Mouse (Mus musculus) right cerebral cortex, adult 18-20 months (tissue): ENCODE measurements at regions not wholly inside any gene's neighbourhood (a gene's known extent, or its start where the extent isn't known, plus 50 kb on each side); places are given as distances from the start of the nearest gene placed in this dataset.

ENCODE experiments used
- DNase-seq: peaks from one replicate; pipeline ENCODE4 v3.0.0; 2022; ENCODE audit warnings: mixed read lengths

DNA sequence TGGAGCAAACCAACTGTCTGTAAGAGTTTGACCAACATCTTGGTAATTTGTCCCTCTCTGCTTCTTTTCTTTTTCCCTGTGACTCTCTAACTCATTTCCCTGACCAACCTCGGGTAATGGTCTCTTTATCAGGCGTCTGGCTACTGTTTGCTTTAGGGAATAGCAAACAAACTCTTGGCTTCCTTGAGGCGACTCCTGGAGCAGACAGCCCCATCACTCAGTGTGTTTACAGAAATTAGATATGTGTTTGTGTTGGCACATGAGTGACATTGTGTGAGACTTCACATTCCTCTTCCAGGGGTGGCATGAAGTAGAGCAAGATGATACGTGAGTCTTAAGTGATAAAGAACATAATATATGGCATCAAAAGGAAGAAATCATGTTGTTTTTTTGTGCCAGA is 195.7 kb upstream of the Hhip start:
- no peak for DNase-seq

DNA sequence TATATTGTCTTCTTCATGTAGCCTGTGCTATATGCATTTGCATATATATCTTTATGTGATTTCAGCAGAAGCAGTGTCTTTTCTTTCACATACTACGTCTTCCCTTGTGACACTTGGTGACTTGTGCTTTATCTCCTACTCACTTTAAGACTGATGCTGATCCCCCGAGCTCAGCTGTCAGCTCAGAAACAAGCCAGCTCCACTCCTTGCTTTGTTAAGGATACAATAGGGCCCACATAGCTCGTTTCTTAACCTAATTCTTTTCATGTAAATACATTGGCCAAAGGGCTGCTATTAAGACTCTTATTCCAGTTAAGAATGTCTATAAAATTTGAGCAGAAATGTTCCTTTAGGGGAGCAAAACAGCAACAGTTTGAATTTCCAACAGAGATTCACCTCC is 193.8 kb upstream of the Hhip start:
- DNase-seq: no peak

DNA sequence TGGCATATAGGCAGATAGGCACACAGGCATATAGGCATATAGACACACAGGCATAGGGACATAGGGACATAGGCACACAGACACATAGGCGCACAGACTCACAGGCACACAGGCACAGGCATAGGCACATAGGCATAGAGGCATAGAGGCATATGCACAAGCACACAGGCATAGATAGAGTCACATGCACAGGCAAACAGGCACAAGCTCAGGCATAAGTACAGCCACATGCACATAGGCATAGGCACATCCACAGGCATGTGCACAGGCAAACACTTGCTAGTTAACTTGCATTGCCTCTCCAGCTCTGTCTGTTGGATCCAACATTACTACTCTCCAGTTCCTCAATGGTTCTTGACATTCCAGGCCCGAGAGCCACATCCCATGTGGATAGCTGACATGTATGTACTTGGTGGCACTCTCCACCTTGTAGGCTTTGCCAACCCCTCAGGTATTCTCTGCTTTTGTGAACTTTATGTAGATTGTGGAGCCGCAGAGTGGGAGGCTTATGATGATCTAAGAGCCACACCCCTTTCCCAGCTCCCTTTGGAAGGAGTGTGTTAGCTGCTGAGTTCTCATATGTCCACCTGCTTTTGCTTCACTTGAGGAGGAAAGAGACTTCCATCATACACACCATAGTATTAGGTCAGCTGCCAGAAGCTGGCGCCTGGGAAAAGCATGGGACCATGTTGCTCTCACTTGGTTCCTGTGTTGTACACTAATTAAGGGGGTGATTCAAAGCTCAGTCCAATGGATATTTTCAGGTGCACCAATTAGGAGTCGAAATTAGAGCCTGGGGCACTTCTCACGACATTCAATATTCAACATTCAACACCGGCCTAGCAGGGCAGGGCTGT is 192.7 kb upstream of the Hhip start:
- no peak for DNase-seq

DNA sequence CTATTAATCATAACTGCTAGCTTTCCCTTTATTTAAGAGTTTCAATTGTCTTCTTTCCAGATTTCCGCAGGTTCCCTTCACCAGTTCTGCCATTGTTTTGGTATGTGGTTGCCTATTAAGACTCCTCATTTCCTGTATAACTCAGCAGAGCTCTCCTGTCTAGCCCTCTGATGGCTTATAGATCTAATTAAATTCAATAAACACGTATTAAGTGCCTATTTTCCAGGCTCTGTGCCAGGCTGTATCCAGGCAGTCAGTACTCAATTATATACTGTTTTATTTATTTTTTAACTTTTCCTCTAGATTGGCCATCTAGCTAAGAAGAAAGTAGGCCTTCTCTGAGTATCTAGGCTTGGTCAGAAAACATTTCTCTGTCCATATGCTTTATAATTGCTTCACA is 192.0 kb upstream of the Hhip start:
- no peak for DNase-seq

DNA sequence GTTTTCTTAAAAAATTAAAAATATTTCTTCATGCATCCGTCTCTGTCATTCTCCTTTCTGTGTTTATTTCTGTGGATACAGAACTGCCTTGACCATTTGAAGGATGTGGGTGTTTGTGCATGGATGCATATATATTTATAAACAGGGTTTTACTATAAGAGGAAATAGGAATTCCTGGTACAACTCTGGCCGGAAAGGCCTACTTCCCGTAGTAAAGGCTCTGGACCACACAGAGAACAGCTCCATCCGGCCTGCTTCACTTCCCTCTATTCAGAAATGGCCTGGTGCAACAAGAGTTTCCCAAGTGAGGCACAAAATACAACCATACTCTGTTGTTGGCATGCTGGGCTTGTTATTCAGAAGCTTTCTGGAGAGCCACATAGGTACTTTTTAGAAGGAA is 182.1 kb upstream of the Hhip start:
- DNase-seq: no peak

DNA sequence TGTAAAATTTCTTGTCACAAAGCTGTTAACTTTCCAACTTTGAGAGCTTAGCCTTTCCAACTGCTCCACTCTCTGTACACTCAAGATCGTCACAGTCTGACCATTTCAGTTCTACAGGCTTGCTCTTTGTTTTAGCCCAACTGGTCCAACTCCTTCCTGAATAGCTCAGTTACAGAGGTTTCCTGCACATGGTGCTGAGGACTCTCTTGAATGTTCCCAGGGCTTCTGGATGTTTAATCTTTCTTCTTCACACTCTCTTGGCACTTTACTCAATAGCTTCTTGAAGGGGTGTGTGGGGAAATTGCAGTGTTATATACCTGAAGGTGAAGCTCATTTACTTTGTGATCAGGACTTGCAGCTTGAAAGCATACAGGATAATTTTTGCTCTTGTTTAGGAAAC is 152.6 kb upstream of the Hhip start:
- DNase-seq: no peak

DNA sequence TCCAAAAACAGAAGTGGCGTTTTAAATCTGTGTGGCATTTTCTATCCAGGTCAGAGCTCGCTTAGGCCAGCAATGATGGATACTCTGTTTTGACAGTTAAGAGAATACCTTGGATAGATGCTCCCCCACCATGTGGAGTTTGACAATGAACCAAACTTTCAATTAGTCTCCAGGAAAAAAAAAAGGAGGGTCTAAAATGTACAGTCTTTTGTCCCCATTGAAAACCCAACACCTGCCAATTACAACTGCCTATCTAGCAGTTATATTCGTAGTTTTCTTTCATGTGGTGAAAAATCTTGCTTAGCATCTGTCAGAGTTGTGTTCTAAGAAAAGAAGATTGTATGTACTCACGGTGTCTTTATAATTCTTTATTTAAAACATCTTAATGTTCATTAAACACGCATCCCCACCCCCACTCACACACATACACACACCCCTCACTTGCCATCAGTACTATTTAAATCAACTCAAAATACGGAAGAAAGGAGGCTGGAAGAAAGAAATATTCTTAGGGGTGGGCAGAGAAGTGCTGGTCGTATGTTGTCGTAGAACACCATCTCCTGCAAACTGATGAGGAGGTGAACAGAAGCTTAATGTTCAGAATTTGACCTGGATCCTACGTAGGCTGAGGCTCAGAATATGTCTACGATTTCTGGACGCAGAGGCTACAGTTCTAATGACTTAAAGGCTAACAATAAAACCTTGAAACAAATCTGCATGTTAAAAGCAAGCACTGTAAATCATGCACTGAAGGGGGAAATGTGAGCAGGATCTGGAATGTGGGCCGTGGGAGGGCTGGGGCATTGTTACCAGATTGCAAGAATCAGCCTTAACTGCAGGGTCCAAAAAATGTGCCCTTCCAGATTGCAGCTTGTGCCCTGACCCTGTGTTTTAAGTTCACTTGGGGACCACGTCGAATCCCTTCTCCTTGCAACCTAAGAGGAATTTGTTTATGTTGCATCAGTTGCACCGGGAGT is 147.2 kb upstream of the Hhip start:
- DNase-seq: no peak

DNA sequence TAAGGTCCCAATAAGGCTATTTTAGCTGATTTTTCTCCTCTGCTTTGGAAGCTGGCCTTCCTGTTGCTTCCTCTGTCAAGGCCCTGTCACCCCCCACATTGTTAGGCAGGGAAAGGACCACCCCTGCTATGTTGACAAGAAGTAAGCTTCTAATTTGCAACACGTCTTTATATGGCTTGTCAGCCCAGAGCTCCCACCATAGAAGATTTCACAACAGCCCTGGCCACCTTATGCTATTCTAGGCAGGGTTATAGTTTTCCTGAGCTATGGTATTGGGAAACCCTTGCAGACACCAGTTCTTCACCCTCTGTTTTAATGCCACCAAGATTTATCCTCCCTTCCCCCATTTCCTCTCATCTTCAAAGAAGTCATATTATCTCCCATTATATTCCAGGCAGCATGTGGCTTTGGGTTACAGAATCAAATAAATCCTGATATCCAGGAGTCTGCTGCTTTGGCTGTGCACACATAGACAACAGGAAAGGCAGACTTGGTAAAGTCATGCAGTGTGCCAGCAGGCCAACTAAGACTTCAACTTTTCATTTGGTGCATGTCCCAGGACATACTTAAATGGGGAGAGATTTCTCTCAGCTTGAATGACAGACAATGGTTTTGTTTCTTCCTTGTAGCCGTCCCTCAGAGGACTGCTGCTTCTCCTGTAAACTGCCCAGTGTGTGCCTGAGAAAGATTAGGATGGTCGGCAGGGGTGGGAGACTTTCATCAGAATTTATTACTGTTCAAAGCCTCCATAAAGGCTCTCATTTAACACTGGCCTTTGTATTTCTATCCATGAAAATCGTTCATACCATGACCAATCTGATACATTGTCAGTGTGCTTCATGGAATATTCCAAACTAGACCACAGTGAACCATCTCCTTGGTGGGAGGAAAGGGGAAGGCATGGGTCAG is 146.2 kb upstream of the Hhip start:
- no peak for DNase-seq

DNA sequence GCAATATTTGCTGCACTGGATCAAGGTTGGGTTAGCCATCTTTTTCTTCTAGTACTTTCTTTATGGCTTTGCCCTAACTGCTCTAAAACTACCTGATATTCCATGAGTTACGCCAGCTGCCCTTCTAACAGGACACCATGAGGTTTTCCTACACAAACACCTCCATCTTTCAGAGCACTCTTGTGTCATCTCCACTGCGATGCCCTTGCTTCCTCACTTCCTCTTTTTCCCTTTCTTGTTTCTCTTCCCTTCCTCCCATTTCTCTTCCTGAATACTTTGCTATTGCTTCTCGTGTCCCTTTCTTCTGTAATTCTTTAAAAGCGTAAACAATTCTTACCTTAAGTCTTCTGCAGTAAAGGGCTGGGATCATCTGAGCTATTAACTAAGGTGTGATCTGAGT is 139.9 kb upstream of the Hhip start:
- DNase-seq: no peak

DNA sequence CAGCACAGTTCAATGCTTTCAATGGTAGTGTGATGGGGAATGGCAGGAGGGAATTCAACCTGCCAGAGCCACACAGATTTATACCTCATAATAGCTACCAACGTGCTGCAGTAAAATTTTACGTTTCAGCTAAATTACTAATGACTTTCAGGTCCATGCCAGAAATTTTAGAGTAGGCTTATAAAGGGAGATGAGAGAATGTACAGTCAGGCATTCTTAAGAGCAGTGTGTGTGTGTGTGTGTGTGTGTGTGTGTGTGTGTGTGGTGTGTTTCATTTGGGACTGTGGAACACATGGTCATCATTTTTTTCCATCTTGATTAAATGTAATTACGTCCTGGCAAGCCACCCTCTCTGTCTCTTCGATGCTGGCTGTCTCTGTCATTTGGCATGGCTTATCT is 132.7 kb upstream of the Hhip start:
- DNase-seq: no peak

DNA sequence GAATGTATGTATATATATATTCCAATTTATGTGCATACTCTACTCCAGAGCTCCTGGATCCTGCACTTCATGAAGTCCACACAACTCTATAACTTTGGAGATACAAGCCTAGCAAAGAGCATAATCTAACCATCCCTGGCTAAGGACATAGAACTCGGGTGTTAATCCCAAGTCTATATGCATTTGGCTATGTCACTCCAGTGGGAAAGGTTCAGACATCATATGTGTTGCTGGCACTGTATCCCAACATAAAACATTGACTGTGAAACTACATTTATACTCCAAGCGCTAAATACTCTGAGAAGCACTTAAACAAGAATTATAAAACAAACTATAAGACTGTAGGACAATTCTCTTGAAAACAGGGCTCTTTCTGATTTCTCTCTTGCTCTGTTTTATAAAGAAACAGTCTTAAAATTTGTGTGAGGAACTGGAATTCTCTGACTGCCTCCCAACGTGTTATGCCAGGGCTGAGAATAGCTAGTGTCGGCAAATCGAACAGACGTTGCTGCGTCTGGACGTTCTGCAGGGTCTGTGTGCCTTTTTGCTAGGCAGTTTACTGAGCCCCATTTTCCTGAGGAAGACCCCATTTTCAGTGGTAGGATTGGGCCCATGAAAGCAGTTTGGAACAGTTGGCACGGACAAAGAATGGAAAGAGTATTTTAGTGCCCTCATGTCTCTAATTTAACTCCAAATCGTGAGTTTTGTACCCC is 132.1 kb upstream of the Hhip start:
- no peak for DNase-seq

DNA sequence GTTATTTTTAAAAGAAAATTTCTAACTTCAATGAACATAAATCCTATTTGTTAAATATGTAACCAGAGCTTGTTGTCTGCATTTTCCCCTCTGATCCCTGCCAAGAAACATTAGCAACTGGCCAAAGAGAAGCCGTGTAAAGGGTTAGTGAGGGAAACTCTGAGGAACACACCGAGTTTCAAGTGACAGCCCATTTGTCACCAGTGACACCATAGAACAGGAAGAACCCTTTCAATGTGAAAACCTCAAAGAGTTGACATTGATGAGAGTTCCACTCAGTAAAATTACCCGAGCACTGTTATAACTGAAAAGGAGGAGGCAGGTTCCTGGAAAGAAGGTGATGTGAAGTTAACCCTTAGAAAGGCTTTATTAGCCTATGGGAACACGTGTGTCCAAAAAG is 127.5 kb upstream of the Hhip start:
- DNase-seq: no peak

DNA sequence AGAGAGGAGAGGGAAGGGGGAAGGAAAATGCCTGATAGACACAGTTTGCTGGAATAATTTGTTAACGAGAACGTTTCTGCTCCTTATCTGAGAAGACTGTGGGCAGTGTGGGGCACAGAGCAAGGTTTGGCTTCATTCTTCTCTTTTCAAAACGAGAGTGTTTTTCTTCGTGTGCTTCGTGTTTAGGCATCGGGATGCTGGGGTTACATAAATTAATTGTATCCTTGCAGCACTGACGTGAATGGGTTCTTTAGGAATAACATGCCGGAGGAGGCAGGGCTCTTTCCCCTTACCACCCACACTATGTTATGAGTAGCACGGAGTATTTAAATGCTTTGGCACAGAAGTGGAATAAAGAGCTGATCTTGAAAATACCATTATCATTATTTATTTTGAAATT is 110.9 kb upstream of the Hhip start:
- peak; percentile 34 for DNase-seq

DNA sequence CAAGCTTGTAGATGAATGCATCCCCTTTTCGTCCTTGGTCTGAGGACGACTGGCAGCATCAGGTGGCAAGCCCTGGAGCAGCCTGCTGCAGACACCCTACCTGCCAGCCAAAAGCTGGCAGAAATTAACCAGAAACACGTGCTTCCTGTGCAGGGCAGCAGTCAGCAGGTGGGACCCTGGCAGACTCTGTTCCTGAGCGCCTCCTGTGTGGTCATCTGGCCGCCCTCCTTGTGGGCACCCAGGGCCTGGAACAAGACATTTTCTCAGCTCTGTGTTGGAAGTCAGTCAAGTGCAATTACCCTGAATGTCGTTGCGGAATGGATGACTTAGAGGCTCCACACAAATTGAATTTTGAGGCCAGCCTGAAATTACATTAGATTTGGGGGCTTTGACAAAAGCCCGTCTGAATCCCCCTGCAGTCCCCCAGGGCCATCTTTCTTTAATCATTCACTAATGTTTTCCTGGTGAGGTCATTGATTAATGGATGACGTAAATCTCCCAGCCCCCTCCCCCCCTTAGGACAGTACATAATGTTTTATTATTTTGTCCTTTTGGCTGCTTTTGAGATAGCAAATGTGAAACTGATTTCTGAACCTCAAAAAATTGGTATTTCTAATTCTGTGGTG is 91.8 kb upstream of the Hhip start:
- DNase-seq: no peak

DNA sequence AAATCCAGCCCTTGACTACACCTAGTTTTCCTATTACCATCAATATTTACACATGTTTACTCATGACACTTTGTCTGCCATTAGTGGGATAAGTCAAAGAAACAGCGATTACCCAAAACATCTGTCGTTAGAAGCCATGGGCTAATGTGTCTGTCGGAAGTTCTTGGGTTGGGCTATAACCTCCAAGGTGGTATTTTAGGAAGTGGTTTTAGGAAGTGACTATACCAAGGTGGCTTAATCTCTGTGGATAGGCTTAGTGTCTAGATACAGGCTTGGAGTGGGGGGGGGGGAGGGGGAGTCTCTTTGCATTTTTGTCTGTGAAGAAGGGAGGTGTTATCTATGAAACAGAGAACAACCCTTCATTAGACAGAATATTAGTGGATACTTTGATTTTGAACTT is 90.1 kb upstream of the Hhip start:
- no peak for DNase-seq

DNA sequence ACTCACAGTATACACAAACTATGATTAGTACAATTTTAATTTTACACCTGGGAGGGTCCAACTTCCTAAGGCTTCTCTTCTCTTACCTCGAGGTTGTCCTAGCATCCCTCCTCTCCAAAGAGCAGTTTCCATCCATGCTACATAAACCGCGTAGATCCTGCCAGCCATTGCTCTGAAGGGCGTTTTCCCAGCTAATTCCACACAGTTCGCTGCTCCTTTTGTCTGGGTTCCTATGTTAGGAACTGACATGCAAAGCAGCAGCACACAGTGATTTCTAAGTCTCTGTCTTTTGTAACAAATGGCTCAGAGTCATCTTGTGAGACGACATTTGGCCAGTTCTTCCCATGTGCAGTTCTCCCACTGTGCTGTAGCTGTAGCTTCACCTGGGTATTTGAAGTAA is 80.7 kb upstream of the Hhip start:
- no peak for DNase-seq

DNA sequence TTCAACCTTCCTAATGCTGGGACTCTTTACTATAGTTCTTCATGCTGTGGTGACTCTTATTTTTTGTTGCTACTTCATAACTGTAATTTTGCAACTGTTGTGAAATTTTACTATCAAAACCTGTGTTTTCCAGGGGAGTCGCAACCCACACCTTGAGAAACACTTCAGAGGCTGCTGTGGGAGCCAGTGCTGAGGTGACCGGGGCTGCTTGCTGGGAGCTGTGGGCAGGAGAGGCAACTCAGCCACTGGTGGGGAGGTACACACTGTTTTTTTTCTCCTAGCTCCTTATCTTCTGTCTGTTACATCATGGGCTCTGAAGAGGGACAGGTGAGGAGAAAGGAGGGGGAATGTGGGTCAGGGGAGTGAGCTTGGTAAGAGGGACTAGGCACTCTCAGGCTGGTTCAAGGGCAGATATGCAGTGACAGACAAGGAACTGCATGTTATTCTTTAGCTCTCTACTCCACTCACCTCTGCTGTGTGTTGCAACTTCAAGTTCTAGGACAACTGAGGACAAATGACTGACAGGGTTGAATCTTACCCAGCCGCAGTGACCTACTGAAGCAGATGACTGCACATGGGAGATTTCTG is 62.7 kb upstream of the Hhip start:
- DNase-seq: no peak

DNA sequence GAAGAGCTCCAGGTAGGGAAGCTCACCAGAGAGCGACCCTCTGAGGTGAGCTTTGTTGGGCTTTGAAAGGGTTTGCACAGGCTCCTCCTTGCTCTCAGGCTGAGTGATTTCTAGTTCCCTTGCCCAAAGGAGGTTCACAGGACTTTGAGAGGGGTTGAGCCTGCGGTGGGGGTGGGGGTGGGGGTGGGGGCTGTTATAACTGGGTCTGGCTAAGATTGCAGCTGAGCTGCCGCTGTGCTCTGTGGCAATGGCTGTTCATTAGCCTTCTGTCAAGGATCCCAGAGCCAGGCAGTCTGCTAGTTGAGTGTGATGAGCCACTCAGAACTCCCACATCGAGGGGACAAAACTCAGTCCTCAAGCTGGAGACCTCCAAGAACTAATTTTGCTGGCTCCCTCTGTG is 59.5 kb upstream of the Hhip start:
- DNase-seq: no peak
